Mouse (Mus musculus) neural tube, embryonic 11.5 days (tissue): ENCODE measurements around the gene 4930469K13Rik. TPM values are rescaled to one million over a fixed set of nuclear protein-coding genes. Genes with fewer than 3 reads are reported as not detected.

ENCODE experiments used
- ATAC-seq: fragments of 200-750 bp; cut with Nextera tagmentation; 2 replicates; pipeline ENCODE4 v1.8.0; 2017; ENCODE audit warnings: moderate number of reproducible peaks, mild to moderate bottlenecking, moderate TSS enrichment, moderate library complexity; ENCODE audit not compliant: insufficient read depth, low FRiP score, low TSS enrichment
- DNase-seq: peaks from one replicate; pipeline ENCODE4 v3.0.0-alpha.2; 2015; ENCODE audit warnings: low spot score
- H3K27ac ChIP-seq: fragments of 300-500 bp; sonication (generic); 2 replicates; pipeline ENCODE4 v1.5.1; 2014; ENCODE audit warnings: low read depth, mild to moderate bottlenecking, low read length
- H3K27me3 ChIP-seq: fragments of 300-500 bp; sonication (generic); 2 replicates; pipeline ENCODE4 v1.6.1; 2014; ENCODE audit warnings: mild to moderate bottlenecking, low read length, mixed read lengths; ENCODE audit not compliant: control insufficient read depth, insufficient read depth
- H3K36me3 ChIP-seq: fragments of 300-500 bp; sonication (generic); 2 replicates; pipeline ENCODE4 v1.6.1; 2014; ENCODE audit warnings: mild to moderate bottlenecking, low read length, moderate library complexity, mixed read lengths; ENCODE audit not compliant: control insufficient read depth, insufficient read depth
- H3K4me1 ChIP-seq: fragments of 300-500 bp; sonication (generic); 2 replicates; pipeline ENCODE4 v1.6.1; 2014; ENCODE audit warnings: low read length, mixed read lengths; ENCODE audit not compliant: control insufficient read depth, insufficient read depth
- H3K4me2 ChIP-seq: fragments of 300-500 bp; sonication (generic); 2 replicates; pipeline ENCODE4 v1.6.1; 2014; ENCODE audit warnings: low read depth, mild to moderate bottlenecking, moderate library complexity
- H3K4me3 ChIP-seq: fragments of 300-500 bp; sonication (generic); 2 replicates; pipeline ENCODE4 v1.5.1; 2014; ENCODE audit warnings: low read depth, low read length
- H3K9ac ChIP-seq: fragments of 300-500 bp; sonication (generic); 2 replicates; pipeline ENCODE4 v1.6.1; 2014; ENCODE audit warnings: mild to moderate bottlenecking, low read length
- H3K9me3 ChIP-seq: fragments of 300-500 bp; sonication (generic); 2 replicates; pipeline ENCODE4 v1.6.1; 2016; ENCODE audit warnings: low read length; ENCODE audit not compliant: control insufficient read depth
- WGBS: fragments of 180-500 bp; shearing (Covaris S2); extraction: QIAGEN DNeasy Blood & Tissue Kit; methylation state at CpG from one replicate; pipeline ENCODE4 v1.1.7; 2014; 5-methylcytosine and 5-hydroxymethylcytosine counted together
- polyA plus RNA-seq: library from polyadenylated mRNA; unstranded; fragments of >200 nt; fragmentation: Nextera tagmentation; extraction: Ambion mirVana; gene quantifications from 2 replicates; pipeline ENCODE4 v1.2.1, GENCODE M21; 2014

The 4930469K13Rik gene
- polyA plus RNA-seq, 1 experiment from 2014 or later = 2.9 TPM

GRCm38 (mm10) chr11:34053031-34053818 is 45.1 kb downstream of the 4930469K13Rik start:
- WGBS = 83% methylated on average over 6 of the region's 6 CpGs
- H3K9ac ChIP-seq = no peak overlapping the region
- no peak overlapping the region for H3K4me3 ChIP-seq
- no peak overlapping the region for H3K27ac ChIP-seq
- no peak overlapping the region for H3K4me2 ChIP-seq
- no peaks in the 10 kb centered on the region for H3K9me3 ChIP-seq
- H3K36me3 ChIP-seq = no peaks in the 10 kb centered on the region
- no peaks in the 10 kb centered on the region for H3K4me1 ChIP-seq
- ATAC-seq (no peak), DNase-seq (no peak)
- H3K27me3 ChIP-seq = no peaks in the 10 kb centered on the region

- no peak overlapping the region for H3K9ac ChIP-seq
- no peak overlapping the region for H3K4me2 ChIP-seq
- no peaks in the 10 kb centered on the region for H3K36me3 ChIP-seq
- no peak overlapping the region for H3K27ac ChIP-seq
- ATAC-seq (no peak), DNase-seq (no peak)
- H3K4me3 ChIP-seq = no peak overlapping the region
- H3K4me1 ChIP-seq = no peaks in the 10 kb centered on the region
- no peaks in the 10 kb centered on the region for H3K9me3 ChIP-seq
- 73% methylated on average over 2 of the region's 2 CpGs for WGBS
- no peaks in the 10 kb centered on the region for H3K27me3 ChIP-seq
Measured at GRCm38 (mm10) chr11:34050643-34051042, 47.7 kb downstream of the 4930469K13Rik start.

- no peaks in the 10 kb centered on the region for H3K36me3 ChIP-seq
- no peak overlapping the region for H3K9ac ChIP-seq
- no peak overlapping the region for H3K4me3 ChIP-seq
- ATAC-seq (no peak), DNase-seq (no peak)
- no peak overlapping the region for H3K27ac ChIP-seq
- WGBS = 81% methylated on average over 1 of the region's 1 CpGs
- H3K9me3 ChIP-seq = no peaks in the 10 kb centered on the region
- no peaks in the 10 kb centered on the region for H3K4me1 ChIP-seq
- H3K4me2 ChIP-seq = no peak overlapping the region
- H3K27me3 ChIP-seq = no peaks in the 10 kb centered on the region
Measured at GRCm38 (mm10) chr11:34050063-34050462, 48.3 kb downstream of the 4930469K13Rik start.

GRCm38 (mm10) chr11:34049125-34049379 is 49.3 kb downstream of the 4930469K13Rik start:
- no peaks in the 10 kb centered on the region for H3K4me1 ChIP-seq
- no peaks in the 10 kb centered on the region for H3K9me3 ChIP-seq
- H3K27ac ChIP-seq = no peak overlapping the region
- DNase-seq (no peak), ATAC-seq (no peak)
- no peak overlapping the region for H3K4me3 ChIP-seq
- no peaks in the 10 kb centered on the region for H3K36me3 ChIP-seq
- H3K4me2 ChIP-seq = no peak overlapping the region
- no peak overlapping the region for H3K9ac ChIP-seq
- H3K27me3 ChIP-seq = no peaks in the 10 kb centered on the region
- whole genome bisulfite sequencing = 90% methylated on average over 1 of the region's 1 CpGs

GRCm38 (mm10) chr11:34048375-34049124 is 49.8 kb downstream of the 4930469K13Rik start:
- Histone ChIP-seq H3K9ac (no peak overlapping the region), H3K27me3 (no peaks in the 10 kb centered on the region), H3K4me3 (no peak overlapping the region), H3K4me1 (no peaks in the 10 kb centered on the region), H3K4me2 (no peak overlapping the region), H3K27ac (no peak overlapping the region), H3K36me3 (no peaks in the 10 kb centered on the region), H3K9me3 (no peaks in the 10 kb centered on the region)
- DNase-seq (no peak), ATAC-seq (no peak)
- 89% methylated on average over 8 of the region's 8 CpGs for WGBS

GRCm38 (mm10) chr11:34047542-34047937 is 50.8 kb downstream of the 4930469K13Rik start:
- no peak overlapping the region for H3K9ac ChIP-seq
- no peak overlapping the region for H3K4me2 ChIP-seq
- DNase-seq (no peak), ATAC-seq (no peak)
- whole genome bisulfite sequencing = 90% methylated on average over 5 of the region's 5 CpGs
- no peaks in the 10 kb centered on the region for H3K27me3 ChIP-seq
- no peaks in the 10 kb centered on the region for H3K4me1 ChIP-seq
- no peak overlapping the region for H3K4me3 ChIP-seq
- H3K9me3 ChIP-seq = no peaks in the 10 kb centered on the region
- H3K36me3 ChIP-seq = no peaks in the 10 kb centered on the region
- H3K27ac ChIP-seq = no peak overlapping the region

- Histone ChIP-seq H3K9me3 (no peaks in the 10 kb centered on the region), H3K27me3 (no peaks in the 10 kb centered on the region), H3K4me3 (no peak within 1 kb of the TSS), H3K9ac (no peak within 1 kb of the TSS), H3K4me2 (no peak within 1 kb of the TSS), H3K36me3 (no peaks in the 10 kb centered on the region), H3K27ac (no peak within 1 kb of the TSS), H3K4me1 (no peaks in the 10 kb centered on the region)
- DNase-seq (no peak), ATAC-seq (no peak)
- 88% methylated on average over 6 of the region's 6 CpGs for WGBS
Measured at GRCm38 (mm10) chr11:34046767-34047541, 51.4 kb downstream of the 4930469K13Rik start, which contains the start of gene Lcp2. TSS of gene Lcp2 (plus strand) at chr11:34046920.

- 82% methylated on average over 1 of the region's 1 CpGs for WGBS
- H3K4me2 ChIP-seq = no peak overlapping the region
- H3K9me3 ChIP-seq = no peaks in the 10 kb centered on the region
- no peaks in the 10 kb centered on the region for H3K27me3 ChIP-seq
- DNase-seq (no peak), ATAC-seq (no peak)
- no peaks in the 10 kb centered on the region for H3K36me3 ChIP-seq
- H3K27ac ChIP-seq = no peak overlapping the region
- no peaks in the 10 kb centered on the region for H3K4me1 ChIP-seq
- H3K9ac ChIP-seq = no peak overlapping the region
- no peak overlapping the region for H3K4me3 ChIP-seq
Measured at GRCm38 (mm10) chr11:34042808-34043207, 55.5 kb downstream of the 4930469K13Rik start.
